Mouse (Mus musculus) cortical plate, adult 2 months (tissue): ENCODE results near the gene Prpf31.
A peak's percentile ranks its signal among the peaks of the same experiment; 100 is the strongest.

Source experiments
- CTCF ChIP-seq: fragments of 200-500 bp; IDR thresholded peaks from 2 replicates; pipeline ENCODE4 v1.5.1; 2011; ENCODE audit warnings: mild to moderate bottlenecking, control low read depth, low read length; ENCODE audit not compliant: insufficient read depth; ENCODE audit errors: extremely low read depth
- POLR2A ChIP-seq: fragments of 200-500 bp; IDR thresholded peaks from 2 replicates; pipeline ENCODE4 v1.6.1; 2011; ENCODE audit warnings: mild to moderate bottlenecking, low read length, control low read depth; ENCODE audit not compliant: insufficient read depth; ENCODE audit errors: extremely low read depth

DNA sequence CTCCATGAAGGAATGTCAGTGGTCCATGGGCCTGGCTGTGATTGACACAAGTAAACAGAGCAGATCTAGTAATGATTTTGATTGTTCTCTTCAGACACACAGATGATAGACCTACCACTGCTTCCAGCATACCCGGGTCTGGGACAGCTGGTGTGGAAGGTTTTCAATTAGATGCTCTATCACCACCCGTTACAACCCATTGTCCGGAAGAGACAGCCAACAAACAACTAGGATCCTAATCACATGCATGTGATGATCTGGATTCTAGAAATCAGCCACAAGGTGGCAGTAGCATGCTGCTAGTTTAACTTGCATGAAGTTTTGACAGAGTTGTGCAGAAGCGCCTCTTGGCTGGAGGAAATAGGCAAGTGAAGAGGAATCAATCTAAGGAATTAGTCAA, 28.7 kb upstream of the Prpf31 start:
- TF ChIP-seq CTCF (peak; percentile 53; the same call in 1 of the 2 replicates), POLR2A (no peak)
